Mouse (Mus musculus) heart, adult 2 months (tissue): ENCODE data around the gene 5730522E02Rik.

Experiments used
- CTCF ChIP-seq: fragments of 200-600 bp; IDR thresholded peaks from 2 replicates; pipeline ENCODE4 v1.8.1; 2022; ENCODE audit warnings: antibody characterized with exemption, mild to moderate bottlenecking, moderate library complexity
- POLR2A ChIP-seq: fragments of 200-500 bp; IDR thresholded peaks from 2 replicates; pipeline ENCODE4 v1.6.1; 2011; ENCODE audit warnings: mild to moderate bottlenecking, low read depth, low read length, control low read depth; ENCODE audit not compliant: insufficient read depth

GRCm38 (mm10) chr11:26164651-26165259, 45.8 kb downstream of the 5730522E02Rik start:
- TF ChIP-seq CTCF, result no peak
- TF ChIP-seq POLR2A, result no peak
